Mouse (Mus musculus): ENCODE measurements around the gene Lrp2. TPM values are rescaled to one million over a fixed set of nuclear protein-coding genes. Genes with fewer than 3 reads are reported as not detected.

Gene Lrp2
- polyA plus RNA-seq (2012; rRNA removed; ENCODE audit: low replicate concordance), result 0.04 TPM in 2 replicates

GRCm38 (mm10) chr2:69585886-69586398 is at the start of gene Lrp2:
Gene Lrp2 (minus strand): TSS chr2:69586065.

GRCm38 (mm10) chr2:69380281-69380680 is 205.6 kb downstream of the Lrp2 start, which contains the start of gene Dhrs9:
Gene Dhrs9 (plus strand): TSS chr2:69380445.

Other genes starting within 250 kb of the Lrp2 start
- 0.24 and 0.31 TPM in 2 replicates for gene Abcb11, start 243.4 kb downstream of the Lrp2 start, polyA plus RNA-seq (2012; rRNA removed; ENCODE audit: low replicate concordance)
- 0.94 and 3.8 TPM in 2 replicates for gene Dhrs9, start 205.6 kb downstream of the Lrp2 start, polyA plus RNA-seq (2012; rRNA removed; ENCODE audit: low replicate concordance)
- 0.37 and 1.1 TPM in 2 replicates for gene Bbs5, start 61.1 kb upstream of the Lrp2 start, polyA plus RNA-seq (2012; rRNA removed; ENCODE audit: low replicate concordance)
- 34.3 TPM in 1 of 2 replicates, not detected in the other for gene Klhl41, start 84.1 kb upstream of the Lrp2 start, polyA plus RNA-seq (2012; rRNA removed; ENCODE audit: low replicate concordance)
- 3.6 and 6.7 TPM in 2 replicates for gene Fastkd1, start 127.5 kb upstream of the Lrp2 start, polyA plus RNA-seq (2012; rRNA removed; ENCODE audit: low replicate concordance)
- gene Ppig, start 136.5 kb upstream of the Lrp2 start, polyA plus RNA-seq (2012; rRNA removed; ENCODE audit: low replicate concordance), result 0.63 and 2.2 TPM in 2 replicates
- gene Ccdc173, start 203.5 kb upstream of the Lrp2 start, polyA plus RNA-seq (2012; rRNA removed; ENCODE audit: low replicate concordance), result 0.06 and 0.36 TPM in 2 replicates
- 22.3 and 116 TPM in 2 replicates for gene Phospho2, start 203.6 kb upstream of the Lrp2 start, polyA plus RNA-seq (2012; rRNA removed; ENCODE audit: low replicate concordance)
- 0.48 and 3.5 TPM in 2 replicates for gene Klhl23, start 235.9 kb upstream of the Lrp2 start, polyA plus RNA-seq (2012; rRNA removed; ENCODE audit: low replicate concordance)

Data from mammary gland, adult 2 months (tissue).